Mouse (Mus musculus) CD4-positive helper T cell, adult 2 months (primary cell): ENCODE data around the gene Naip2.
"Not testable (repeated sequence)": the region's sequence is repeated elsewhere in the genome, so short reads cannot be mapped to it uniquely, and the experiment has no call there.

Experiments used
- DNase-seq: peaks from one replicate; pipeline ENCODE4 v3.0.0-alpha.2; 2012; ENCODE audit warnings: low read depth, missing footprints, low spot score

Naip2 gene

GRCm38 (mm10) chr13:100201659-100202333 lies at the start of gene Naip2:
Naip2 (minus strand) TSS chr13:100202092.
- DNase-seq: peak; percentile 52

GRCm38 (mm10) chr13:100246896-100247519 lies 45.1 kb upstream of the Naip2 start:
- not testable (repeated sequence) for DNase-seq

- DNase-seq: not testable (repeated sequence)
These were observed 44.3 kb upstream of the Naip2 start, which contains the start of gene Naip5 for GRCm38 (mm10) chr13:100246223-100246622. Naip5 (minus strand) TSS chr13:100246323.

GRCm38 (mm10) chr13:100243702-100244101 lies 41.8 kb upstream of the Naip2 start:
- no peak for DNase-seq

GRCm38 (mm10) chr13:100213683-100214082 lies 11.8 kb upstream of the Naip2 start:
- not testable (repeated sequence) for DNase-seq

- peak; percentile 16 for DNase-seq
These were observed 8.6 kb upstream of the Naip2 start for GRCm38 (mm10) chr13:100210540-100210939.

- no peak for DNase-seq
These were observed 1.4 kb upstream of the Naip2 start for GRCm38 (mm10) chr13:100203319-100203718.

- no peak for DNase-seq
These were observed 1.1 kb downstream of the Naip2 start for GRCm38 (mm10) chr13:100200778-100201177.

GRCm38 (mm10) chr13:100195421-100195820 lies 6.5 kb downstream of the Naip2 start:
- DNase-seq: no peak

- not testable (repeated sequence) for DNase-seq
These were observed 18.8 kb downstream of the Naip2 start for GRCm38 (mm10) chr13:100183111-100183510.

GRCm38 (mm10) chr13:100174360-100174759 lies 27.5 kb downstream of the Naip2 start:
- DNase-seq: not testable (repeated sequence)

- DNase-seq: not testable (repeated sequence)
These were observed 35.5 kb downstream of the Naip2 start for GRCm38 (mm10) chr13:100166378-100166777.

- not testable (repeated sequence) for DNase-seq
These were observed 39.4 kb downstream of the Naip2 start for GRCm38 (mm10) chr13:100162467-100162866.

- not testable (repeated sequence) for DNase-seq
These were observed 40.6 kb downstream of the Naip2 start for GRCm38 (mm10) chr13:100161171-100161870.

- no peak for DNase-seq
These were observed 45.3 kb downstream of the Naip2 start for GRCm38 (mm10) chr13:100156624-100157023.

GRCm38 (mm10) chr13:100152659-100153058 lies 49.2 kb downstream of the Naip2 start:
- DNase-seq: no peak

- no peak for DNase-seq
These were observed 60.1 kb downstream of the Naip2 start for GRCm38 (mm10) chr13:100141646-100142314.

- DNase-seq: no peak
These were observed 76.6 kb downstream of the Naip2 start for GRCm38 (mm10) chr13:100125258-100125643.

GRCm38 (mm10) chr13:100124423-100125257 lies 77.3 kb downstream of the Naip2 start, which contains the start of gene Smn1:
Smn1 (plus strand) TSS chr13:100124852.
- DNase-seq: peak; percentile 93

GRCm38 (mm10) chr13:100123970-100124369 lies 77.9 kb downstream of the Naip2 start:
- no peak for DNase-seq
